Mouse (Mus musculus): ENCODE measurements around the gene Stc2. TPM values are rescaled to one million over a fixed set of nuclear protein-coding genes. Genes with fewer than 3 reads are reported as not detected.

Stc2 gene
- polyA plus RNA-seq, 1 experiment from 2014 or later: 1.5 TPM

DNA sequence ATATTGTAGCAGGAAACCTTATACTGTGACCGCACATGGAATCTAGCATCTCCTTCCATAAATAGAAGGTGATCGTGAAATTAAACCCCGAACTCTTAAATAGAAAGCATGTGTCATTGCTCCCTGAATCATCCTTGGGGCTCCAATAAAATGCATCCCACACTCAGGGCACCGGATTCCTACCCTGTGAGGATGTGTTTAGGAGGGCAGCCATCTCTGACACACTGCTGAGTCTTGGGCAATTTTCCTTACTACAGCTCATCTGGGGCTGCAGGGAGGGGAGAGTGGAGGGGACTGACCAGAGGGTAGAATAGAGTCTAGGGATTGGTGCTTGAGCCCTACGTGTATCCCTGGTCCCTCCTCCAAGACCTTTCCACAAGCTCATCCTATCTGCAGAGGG is 12.3 kb upstream of the Stc2 start:
- Histone ChIP-seq H3K9me3 (no peaks in the 10 kb centered on the region), H3K36me3 (replicated peaks) (no peaks in the 10 kb centered on the region), H3K27ac (replicated peaks) (no peak overlapping the region), H3K27me3 (replicated peaks; ENCODE audit: low read depth, poor library complexity, severe bottlenecking) (no peaks in the 10 kb centered on the region), H3K4me1 (no peaks in the 10 kb centered on the region), H3K4me3 (no peak overlapping the region)
- no peak for DNase-seq (ENCODE audit: low spot score)
- 79% methylated on average over 5 of the region's 5 CpGs for WGBS

DNA sequence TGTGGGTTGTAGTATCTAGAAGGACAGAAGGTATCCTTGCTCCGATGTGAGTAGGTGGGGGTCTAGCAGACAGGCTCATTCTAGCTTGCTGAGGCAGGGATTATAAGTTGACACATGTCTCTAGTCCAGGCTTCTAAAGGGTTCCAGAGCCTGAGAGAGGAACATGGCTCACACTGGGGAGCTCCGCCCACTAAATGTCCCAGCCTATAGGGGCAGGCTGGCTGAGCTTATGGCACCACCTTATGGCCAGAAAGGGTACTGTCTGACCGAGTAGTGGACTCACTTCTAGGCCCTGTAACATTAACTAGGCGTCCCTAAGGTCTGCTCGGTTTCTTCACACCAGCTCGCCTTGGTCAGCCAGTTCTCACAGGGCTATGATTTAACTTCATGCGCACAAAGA is 3.6 kb upstream of the Stc2 start:
- no peaks in the 10 kb centered on the region for H3K36me3 ChIP-seq (replicated peaks)
- H3K9me3 ChIP-seq: no peaks in the 10 kb centered on the region
- H3K27me3 ChIP-seq (replicated peaks; ENCODE audit: low read depth, poor library complexity, severe bottlenecking): peaks cover 49% of the 10 kb centered on the region
- peak; percentile 54 for DNase-seq (ENCODE audit: low spot score)
- H3K27ac ChIP-seq (replicated peaks): no peak overlapping the region
- H3K4me1 ChIP-seq: peaks cover 30% of the 10 kb centered on the region
- H3K4me3 ChIP-seq: no peak overlapping the region
- 70% methylated on average over 7 of the region's 7 CpGs for WGBS

GRCm38 (mm10) chr11:31372206-31372605 is 2.3 kb upstream of the Stc2 start:
- WGBS: 82% methylated on average over 4 of the region's 4 CpGs
- peaks cover 62% of the 10 kb centered on the region for H3K27me3 ChIP-seq (replicated peaks; ENCODE audit: low read depth, poor library complexity, severe bottlenecking)

GRCm38 (mm10) chr11:31371256-31371838 is 1.5 kb upstream of the Stc2 start:
- peak; percentile 48 for DNase-seq (ENCODE audit: low spot score)
- Histone ChIP-seq H3K4me1 (peaks cover 35% of the 10 kb centered on the region), H3K27me3 (replicated peaks; ENCODE audit: low read depth, poor library complexity, severe bottlenecking) (peaks cover 70% of the 10 kb centered on the region), H3K27ac (replicated peaks) (no peak overlapping the region; the same call in 1 of the 2 replicates), H3K9me3 (no peaks in the 10 kb centered on the region), H3K36me3 (replicated peaks) (no peaks in the 10 kb centered on the region), H3K4me3 (peak overlapping the region; percentile 73)
- 1% methylated on average over 39 of the region's 39 CpGs for WGBS

More at GRCm38 (mm10) chr11:31372206-31372605, 2.3 kb upstream of the Stc2 start:
- H3K27ac ChIP-seq (replicated peaks): no peak overlapping the region
- no peaks in the 10 kb centered on the region for H3K9me3 ChIP-seq
- no peak overlapping the region for H3K4me3 ChIP-seq
- H3K36me3 ChIP-seq (replicated peaks): no peaks in the 10 kb centered on the region
- H3K4me1 ChIP-seq: peaks cover 35% of the 10 kb centered on the region
- DNase-seq (ENCODE audit: low spot score): no peak

DNA sequence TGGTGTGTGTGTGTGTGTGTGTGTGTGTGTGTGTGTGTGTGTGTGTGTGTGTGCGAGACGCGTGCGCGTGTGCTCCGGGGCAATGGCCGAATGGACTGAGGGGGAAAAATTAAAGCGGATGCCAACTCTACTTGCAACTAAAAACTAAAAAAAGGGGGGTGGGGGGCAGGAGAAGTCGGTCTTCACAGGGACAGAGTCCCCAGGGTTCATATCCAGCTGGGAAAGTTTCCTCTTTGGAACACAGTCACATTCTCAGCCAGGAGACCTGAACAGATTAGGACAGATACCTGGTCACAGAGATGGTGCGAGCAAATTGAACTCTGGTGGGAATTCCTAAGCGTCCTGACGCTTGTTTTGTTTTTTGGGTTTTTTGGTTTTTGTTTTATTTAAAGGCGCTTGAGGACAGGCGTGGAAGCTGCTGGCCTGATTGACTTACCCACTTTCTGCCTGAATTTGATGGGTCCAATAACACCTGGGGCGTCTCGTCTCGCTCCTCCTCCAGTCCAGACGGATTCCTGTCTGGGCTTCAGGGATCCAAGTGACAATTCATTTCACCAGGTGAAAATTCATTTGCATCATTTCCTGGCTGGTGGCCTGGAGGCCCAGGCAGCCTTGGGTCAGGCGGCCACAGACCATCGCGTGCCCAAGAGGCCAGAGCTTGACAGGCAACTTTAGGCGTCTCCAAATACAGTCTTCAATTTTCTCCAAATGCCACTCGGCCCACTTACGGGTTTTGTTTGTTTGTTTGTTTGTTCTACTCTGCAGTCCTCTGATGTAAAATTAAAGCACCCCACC is 759 bp upstream of the Stc2 start:
- peaks cover 73% of the 10 kb centered on the region for H3K27me3 ChIP-seq (replicated peaks; ENCODE audit: low read depth, poor library complexity, severe bottlenecking)
- H3K4me3 ChIP-seq: peak overlapping the region; percentile 73
- peaks cover 35% of the 10 kb centered on the region for H3K4me1 ChIP-seq
- H3K9me3 ChIP-seq: no peaks in the 10 kb centered on the region
- H3K36me3 ChIP-seq (replicated peaks): no peaks in the 10 kb centered on the region
- DNase-seq (ENCODE audit: low spot score): peak; percentile 15
- H3K27ac ChIP-seq (replicated peaks): no peak overlapping the region; the same call in 1 of the 2 replicates
- WGBS: 2% methylated on average over 24 of the region's 24 CpGs

DNA sequence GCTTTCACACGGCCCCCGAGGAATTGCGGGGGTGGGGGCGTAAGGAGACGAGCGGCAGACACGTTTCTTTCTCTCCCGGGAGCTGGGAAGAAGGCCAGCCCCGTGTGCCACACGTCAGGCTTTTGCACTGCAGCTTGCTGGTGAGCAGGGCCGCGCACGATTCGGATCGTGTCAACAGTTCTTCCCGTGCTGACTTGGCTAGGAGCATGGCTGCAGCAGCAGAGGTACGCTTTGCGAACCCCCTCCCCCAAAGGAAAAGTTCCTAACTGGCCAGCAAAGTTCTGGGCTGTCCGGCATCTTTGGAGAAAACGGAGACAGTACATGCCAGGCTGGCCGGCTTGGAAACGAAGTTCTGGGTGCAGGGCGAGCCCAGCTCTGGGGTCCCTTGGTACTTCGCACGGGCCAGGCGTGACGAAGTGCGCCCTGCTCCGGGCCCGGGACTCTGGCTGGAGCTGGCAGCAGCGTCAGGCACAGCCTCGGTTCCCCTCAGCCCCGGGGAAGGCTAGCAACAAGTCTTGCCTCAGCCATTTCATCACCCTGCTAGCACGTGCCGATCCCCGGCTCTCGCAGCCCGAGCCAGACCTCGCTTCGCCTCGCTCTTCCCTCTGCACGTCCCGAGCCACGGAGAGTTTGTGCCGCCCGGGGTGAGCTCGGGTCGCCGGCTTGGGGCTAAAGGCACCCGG is 768 bp downstream of the Stc2 start:
- Histone ChIP-seq H3K4me1 (peaks cover 35% of the 10 kb centered on the region), H3K4me3 (peak overlapping the region; percentile 73), H3K9me3 (no peaks in the 10 kb centered on the region), H3K27ac (replicated peaks) (peak overlapping the region; percentile 80), H3K27me3 (replicated peaks; ENCODE audit: low read depth, poor library complexity, severe bottlenecking) (peaks cover 73% of the 10 kb centered on the region), H3K36me3 (replicated peaks) (no peaks in the 10 kb centered on the region)
- WGBS: under 1% methylated on average over 50 of the region's 50 CpGs
- DNase-seq (ENCODE audit: low spot score): peak; percentile 75

- H3K4me3 ChIP-seq: peak overlapping the region; percentile 73
- peaks cover 35% of the 10 kb centered on the region for H3K4me1 ChIP-seq
- WGBS: 2% methylated on average over 36 of the region's 36 CpGs
- H3K27me3 ChIP-seq (replicated peaks; ENCODE audit: low read depth, poor library complexity, severe bottlenecking): peaks cover 71% of the 10 kb centered on the region
- no peaks in the 10 kb centered on the region for H3K36me3 ChIP-seq (replicated peaks)
- peak overlapping the region; percentile 80; the same call in 1 of the 2 replicates for H3K27ac ChIP-seq (replicated peaks)
- no peak for DNase-seq (ENCODE audit: low spot score)
- H3K9me3 ChIP-seq: no peaks in the 10 kb centered on the region
These were observed 1.5 kb downstream of the Stc2 start for GRCm38 (mm10) chr11:31368252-31368964.

- Histone ChIP-seq H3K9me3 (no peaks in the 10 kb centered on the region), H3K36me3 (replicated peaks) (no peaks in the 10 kb centered on the region), H3K27me3 (replicated peaks; ENCODE audit: low read depth, poor library complexity, severe bottlenecking) (peaks cover 55% of the 10 kb centered on the region), H3K27ac (replicated peaks) (no peak overlapping the region), H3K4me3 (no peak overlapping the region), H3K4me1 (peaks cover 35% of the 10 kb centered on the region)
- no peak for DNase-seq (ENCODE audit: low spot score)
- 92% methylated on average over 4 of the region's 4 CpGs for WGBS
These were observed 3.0 kb downstream of the Stc2 start for GRCm38 (mm10) chr11:31366827-31367226.

GRCm38 (mm10) chr11:31366421-31366820 is 3.5 kb downstream of the Stc2 start:
- no peak overlapping the region for H3K27ac ChIP-seq (replicated peaks)
- 83% methylated on average over 2 of the region's 2 CpGs for WGBS
- H3K27me3 ChIP-seq (replicated peaks; ENCODE audit: low read depth, poor library complexity, severe bottlenecking): peaks cover 51% of the 10 kb centered on the region
- no peak overlapping the region for H3K4me3 ChIP-seq
- DNase-seq (ENCODE audit: low spot score): no peak
- no peaks in the 10 kb centered on the region for H3K9me3 ChIP-seq
- no peaks in the 10 kb centered on the region for H3K36me3 ChIP-seq (replicated peaks)
- H3K4me1 ChIP-seq: peaks cover 31% of the 10 kb centered on the region

DNA sequence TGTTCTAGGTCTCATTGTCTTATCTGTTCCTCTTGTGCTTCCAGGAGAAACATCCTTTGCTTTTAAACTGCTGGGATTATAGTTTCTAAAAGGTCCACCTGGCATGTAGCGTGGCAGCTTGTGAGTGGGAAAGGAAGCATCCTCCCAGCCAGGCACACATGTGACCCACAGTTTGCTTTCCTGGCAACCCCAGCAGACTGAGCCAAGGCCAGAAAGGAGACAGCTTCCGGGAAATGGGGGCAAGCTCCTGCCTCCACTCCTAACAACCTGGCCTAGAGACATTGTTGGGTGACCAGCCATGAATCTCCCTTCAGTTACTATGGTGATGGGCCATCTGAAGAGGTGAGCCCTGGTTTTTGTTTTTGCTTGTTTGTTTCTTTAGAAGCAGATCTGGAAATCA is 3.9 kb downstream of the Stc2 start:
- Histone ChIP-seq H3K4me3 (no peak overlapping the region), H3K27ac (replicated peaks) (no peak overlapping the region), H3K9me3 (no peaks in the 10 kb centered on the region), H3K36me3 (replicated peaks) (no peaks in the 10 kb centered on the region), H3K27me3 (replicated peaks; ENCODE audit: low read depth, poor library complexity, severe bottlenecking) (peaks cover 46% of the 10 kb centered on the region), H3K4me1 (peaks cover 27% of the 10 kb centered on the region)
- WGBS: 94% methylated on average over 2 of the region's 2 CpGs
- DNase-seq (ENCODE audit: low spot score): no peak

DNA sequence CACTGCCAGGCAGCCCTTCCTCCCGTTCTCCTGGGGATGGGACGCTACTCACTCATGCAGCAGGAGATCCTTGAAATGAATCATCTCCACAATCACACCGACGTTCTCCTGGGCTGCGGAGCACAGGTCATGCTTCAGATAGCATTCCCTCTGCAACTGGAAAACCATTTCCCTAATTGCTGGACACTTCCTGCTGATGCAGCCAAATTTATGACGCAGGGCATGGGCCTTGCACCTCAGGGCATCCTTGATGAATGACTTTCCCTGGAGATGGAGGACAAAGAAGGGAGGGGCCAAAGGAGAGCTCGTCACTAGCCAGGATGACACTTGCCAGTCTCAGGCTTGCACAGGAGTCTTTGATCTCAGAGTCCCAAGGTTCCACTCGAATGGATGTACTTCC is 4.6 kb downstream of the Stc2 start:
- no peak for DNase-seq (ENCODE audit: low spot score)
- Histone ChIP-seq H3K9me3 (no peaks in the 10 kb centered on the region), H3K4me3 (no peak overlapping the region), H3K27me3 (replicated peaks; ENCODE audit: low read depth, poor library complexity, severe bottlenecking) (peaks cover 39% of the 10 kb centered on the region), H3K27ac (replicated peaks) (no peak overlapping the region), H3K36me3 (replicated peaks) (no peaks in the 10 kb centered on the region), H3K4me1 (peaks cover 20% of the 10 kb centered on the region)
- WGBS: 80% methylated on average over 8 of the region's 8 CpGs

- no peaks in the 10 kb centered on the region for H3K36me3 ChIP-seq (replicated peaks)
- no peak overlapping the region for H3K4me3 ChIP-seq
- no peaks in the 10 kb centered on the region for H3K9me3 ChIP-seq
- no peak for DNase-seq (ENCODE audit: low spot score)
- no peak overlapping the region for H3K27ac ChIP-seq (replicated peaks)
- peaks cover 18% of the 10 kb centered on the region for H3K27me3 ChIP-seq (replicated peaks; ENCODE audit: low read depth, poor library complexity, severe bottlenecking)
- 95% methylated on average over 1 of the region's 1 CpGs for WGBS
- no peaks in the 10 kb centered on the region for H3K4me1 ChIP-seq
These were observed 7.0 kb downstream of the Stc2 start for GRCm38 (mm10) chr11:31362856-31363255.
